Mouse (Mus musculus) megakaryocyte, embryonic 14.5 days (primary cell): ENCODE measurements around the gene Epor. TPM values are rescaled to one million over a fixed set of nuclear protein-coding genes. Genes with fewer than 3 reads are reported as not detected.
A peak's percentile ranks its signal among the peaks of the same experiment; 100 is the strongest.

Source experiments
- H3K27me3 ChIP-seq: replicated peaks from 2 replicates; pipeline ENCODE3; 2012; ENCODE audit warnings: inconsistent platforms
- H3K36me3 ChIP-seq: replicated peaks from 2 replicates; pipeline ENCODE3; 2012; ENCODE audit warnings: low read length, inconsistent platforms, mixed read lengths
- H3K4me1 ChIP-seq: 2 replicates; pipeline ENCODE4 v1.6.1; 2012; ENCODE audit warnings: inconsistent platforms
- H3K4me3 ChIP-seq: replicated peaks from 2 replicates; pipeline ENCODE3; 2012; ENCODE audit warnings: moderate library complexity, mild to moderate bottlenecking, inconsistent platforms
- H3K9me3 ChIP-seq: 2 replicates; pipeline ENCODE4 v1.6.1; 2012; ENCODE audit warnings: inconsistent platforms
- FLI1 ChIP-seq: IDR thresholded peaks from 2 replicates; pipeline ENCODE4 v1.6.1; 2012; ENCODE audit warnings: low read length, inconsistent platforms, mixed read lengths
- GATA1 ChIP-seq: IDR thresholded peaks from 3 replicates; pipeline ENCODE4 v1.6.1; 2012; ENCODE audit warnings: mixed read lengths, low read length, inconsistent platforms, borderline replicate concordance
- polyA plus RNA-seq: library from polyadenylated mRNA; stranded (reverse); fragments of >175 nt; gene quantifications from 2 replicates; pipeline ENCODE4 v1.2.3, GENCODE M21; 2012; ENCODE audit warnings: low replicate concordance; ENCODE audit not compliant: insufficient read depth

Gene Epor
- polyA plus RNA-seq, 1 experiment = 171 TPM

DNA sequence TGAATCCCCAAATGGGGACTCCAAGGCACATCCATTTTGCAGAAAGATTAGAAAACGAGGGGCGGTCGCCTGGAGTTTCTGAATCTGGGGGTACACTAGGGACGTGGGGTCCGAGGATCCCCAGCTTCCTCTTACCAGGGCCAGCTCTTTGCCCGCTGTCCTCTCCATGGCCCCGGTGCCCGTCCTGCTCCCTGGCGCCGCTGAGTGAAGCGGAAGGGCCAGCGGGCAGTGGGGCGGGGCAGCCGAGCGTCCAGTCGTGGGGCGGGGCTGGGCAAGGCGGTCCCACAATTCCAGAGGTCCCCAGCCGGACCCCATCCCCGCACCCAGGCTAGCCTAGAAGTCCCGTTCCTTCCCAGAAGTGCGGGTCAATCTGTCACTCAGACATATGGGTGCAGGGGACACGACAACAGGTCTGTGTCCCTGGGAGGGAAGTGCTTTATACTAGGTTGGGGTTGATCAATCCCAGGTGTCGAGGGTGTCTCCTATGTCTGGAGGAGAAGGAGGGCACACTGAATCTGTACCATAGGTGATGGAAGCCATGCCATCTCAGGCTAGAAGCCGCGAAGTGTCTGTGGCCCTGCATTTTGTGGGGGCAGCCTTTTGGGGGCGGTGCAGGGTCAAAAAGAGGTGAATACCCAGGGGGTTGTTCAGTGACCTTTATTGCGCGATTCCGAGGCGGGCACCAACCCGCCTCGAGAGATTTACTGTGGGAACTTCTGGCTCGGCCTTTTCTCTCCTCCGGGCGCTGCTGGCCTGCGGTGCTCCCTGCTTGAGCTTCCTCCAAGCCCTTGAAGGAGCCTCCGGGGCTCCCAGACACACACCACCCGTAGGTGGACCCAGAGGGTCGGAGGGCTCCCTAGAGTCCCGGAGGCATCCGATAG lies 26.2 kb upstream of the Epor start, which contains the start of gene Rgl3:
Gene Rgl3 (minus strand): TSS at position 217 of the 881 bp plus-strand sequence.
- Histone ChIP-seq H3K4me3 (peak within 1 kb of the TSS; percentile 88), H3K4me1 (peaks cover 28% of the 10 kb centered on the region), H3K9me3 (peaks cover 15% of the 10 kb centered on the region), H3K36me3 (no peaks in the 10 kb centered on the region), H3K27me3 (peaks cover 90% of the 10 kb centered on the region)
- TF ChIP-seq GATA1 = no peak
- no peak for TF ChIP-seq FLI1

DNA sequence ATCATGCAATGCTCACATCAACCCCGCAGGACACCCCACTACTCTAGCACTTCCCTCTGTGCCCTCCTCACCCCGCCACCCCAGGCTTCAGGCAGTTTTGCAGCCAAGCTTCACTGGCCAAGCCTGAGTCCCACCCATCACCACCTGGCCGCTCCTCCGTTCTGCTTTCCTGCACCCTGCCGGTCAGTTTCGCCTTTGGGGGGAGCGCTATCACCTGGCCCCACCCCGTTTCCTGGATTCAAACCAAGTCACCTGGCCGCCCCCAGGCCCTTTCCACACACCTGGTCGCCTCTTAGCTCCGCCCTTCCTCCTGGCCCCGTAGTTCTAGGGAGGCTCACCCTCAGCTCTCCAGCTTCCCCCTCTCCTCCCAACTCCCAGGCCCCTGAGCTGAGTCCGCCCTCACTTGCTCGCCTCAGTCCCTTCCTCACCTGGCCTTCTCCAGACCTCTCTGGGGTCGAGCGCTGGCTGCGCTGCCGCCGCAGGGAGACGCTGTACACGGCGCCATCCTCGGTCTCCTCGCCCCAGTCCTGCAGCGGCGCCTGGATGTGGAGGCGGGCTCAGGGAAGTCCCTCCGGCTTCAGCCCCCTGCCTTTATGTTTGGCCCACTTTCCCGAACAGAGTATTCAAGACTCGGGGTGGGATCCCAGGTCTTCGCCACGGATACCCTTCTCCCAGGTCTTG lies 25.3 kb upstream of the Epor start:
- peak overlapping the region; percentile 88 for H3K4me3 ChIP-seq
- peaks cover 6% of the 10 kb centered on the region for H3K9me3 ChIP-seq
- H3K27me3 ChIP-seq = peaks cover 85% of the 10 kb centered on the region
- H3K4me1 ChIP-seq = peaks cover 28% of the 10 kb centered on the region
- no peaks in the 10 kb centered on the region for H3K36me3 ChIP-seq
- TF ChIP-seq FLI1 (no peak), GATA1 (no peak)

DNA sequence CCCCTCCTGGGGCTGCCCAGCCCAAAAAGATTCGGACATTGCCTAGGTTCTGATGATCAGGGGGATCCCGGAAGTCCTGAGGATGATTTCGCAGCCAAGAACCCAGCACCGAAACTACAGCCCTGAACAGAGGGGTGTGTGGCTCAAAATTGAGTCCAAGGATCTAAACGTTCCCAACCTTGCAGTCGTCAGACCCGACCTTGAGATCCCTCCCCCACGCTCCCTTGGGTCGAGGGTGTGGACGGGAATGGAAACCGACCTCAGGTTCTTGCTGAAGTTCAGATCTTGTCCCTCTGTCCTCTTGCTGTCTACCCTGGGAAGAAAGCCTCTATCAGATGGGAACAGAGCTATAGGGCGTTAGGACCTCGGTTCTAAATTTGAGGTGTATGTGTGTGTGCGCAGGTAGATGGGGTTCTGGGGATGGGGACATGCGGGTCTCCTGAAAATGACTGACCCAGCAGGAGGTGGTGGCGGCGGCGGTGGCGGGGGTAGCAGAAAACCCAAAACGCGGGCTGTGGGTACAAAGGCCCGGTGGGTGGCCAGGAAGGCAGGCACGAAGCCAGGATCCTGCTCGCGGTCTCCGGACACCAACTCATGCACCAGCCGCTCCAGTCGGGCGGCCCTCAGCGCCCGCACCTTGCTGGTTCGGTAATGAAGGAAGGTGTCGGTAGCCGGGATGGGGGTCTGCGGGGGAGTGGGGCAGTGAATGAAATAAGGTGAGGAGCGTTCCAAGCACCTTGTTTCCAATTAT lies 24.5 kb upstream of the Epor start:
- H3K9me3 ChIP-seq = peaks cover 3% of the 10 kb centered on the region; the same call in 1 of the 2 replicates
- H3K36me3 ChIP-seq = no peaks in the 10 kb centered on the region
- no peak overlapping the region for H3K4me3 ChIP-seq
- peaks cover 79% of the 10 kb centered on the region for H3K27me3 ChIP-seq
- TF ChIP-seq GATA1 = no peak
- no peak for TF ChIP-seq FLI1
- H3K4me1 ChIP-seq = peaks cover 28% of the 10 kb centered on the region

DNA sequence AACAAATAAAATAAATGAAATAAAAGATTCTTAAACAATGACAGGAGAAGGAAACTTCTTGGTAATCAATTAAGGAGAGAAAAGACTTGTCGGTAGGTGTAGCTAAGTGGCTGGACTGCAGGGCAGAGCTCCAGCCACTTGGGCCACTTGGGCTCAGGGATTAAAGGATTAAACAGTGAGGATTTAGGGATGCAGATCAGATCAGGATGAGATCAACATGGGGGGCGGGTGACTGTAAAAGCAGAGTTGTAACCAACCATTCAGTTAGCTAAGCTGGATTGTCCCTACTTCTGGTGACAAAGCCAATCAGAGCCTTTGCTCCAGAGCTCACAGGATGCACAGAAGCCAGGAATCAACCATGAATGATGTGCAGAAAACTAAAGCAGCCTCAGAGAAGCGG lies 20.6 kb upstream of the Epor start:
- peaks cover 12% of the 10 kb centered on the region for H3K4me1 ChIP-seq
- no peak for TF ChIP-seq GATA1
- no peak for TF ChIP-seq FLI1

DNA sequence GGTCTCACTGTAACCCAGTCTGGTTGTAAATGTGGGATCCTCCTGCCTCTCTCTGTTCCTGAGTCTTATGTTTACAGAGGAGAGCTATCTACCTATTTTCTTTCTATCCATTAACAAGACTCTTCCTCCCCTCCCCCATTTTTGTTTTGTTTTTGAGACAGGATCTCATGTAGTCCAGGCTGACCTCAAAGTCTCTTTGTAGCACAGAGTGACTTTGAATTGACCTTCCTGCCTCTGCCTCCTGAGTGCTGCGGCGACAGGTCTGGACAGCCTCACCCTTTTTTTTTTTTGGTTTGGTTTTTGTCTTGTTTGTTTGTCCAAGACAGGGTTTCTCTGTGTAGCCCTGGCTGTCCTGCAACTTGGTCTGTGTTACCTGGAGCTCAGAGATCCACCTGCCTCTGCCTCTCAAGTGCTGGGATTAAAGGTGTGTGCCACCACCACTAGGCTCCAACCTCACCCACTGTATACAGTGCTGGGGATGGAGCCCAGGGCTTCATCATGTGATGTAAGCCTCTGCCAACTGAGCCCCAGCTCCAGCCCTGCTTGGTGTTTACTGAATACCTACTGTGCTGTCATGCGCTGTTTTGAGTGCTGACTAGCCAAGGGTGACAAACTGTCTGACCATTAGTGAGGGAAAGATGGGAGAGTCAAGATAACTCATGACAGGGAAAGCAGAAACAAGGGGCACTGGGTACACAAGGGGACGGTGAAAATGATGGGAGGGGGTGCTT lies 15.3 kb upstream of the Epor start:
- Histone ChIP-seq H3K36me3 (no peaks in the 10 kb centered on the region), H3K4me3 (no peak overlapping the region), H3K27me3 (peaks cover 68% of the 10 kb centered on the region), H3K4me1 (no peaks in the 10 kb centered on the region; the same call in 1 of the 2 replicates), H3K9me3 (peaks cover 13% of the 10 kb centered on the region)
- no peak for TF ChIP-seq GATA1
- no peak for TF ChIP-seq FLI1

More for the DNA sequence above, 20.6 kb upstream of the Epor start:
- no peaks in the 10 kb centered on the region for H3K36me3 ChIP-seq
- peaks cover 13% of the 10 kb centered on the region for H3K9me3 ChIP-seq
- peaks cover 67% of the 10 kb centered on the region for H3K27me3 ChIP-seq
- H3K4me3 ChIP-seq = no peak overlapping the region

DNA sequence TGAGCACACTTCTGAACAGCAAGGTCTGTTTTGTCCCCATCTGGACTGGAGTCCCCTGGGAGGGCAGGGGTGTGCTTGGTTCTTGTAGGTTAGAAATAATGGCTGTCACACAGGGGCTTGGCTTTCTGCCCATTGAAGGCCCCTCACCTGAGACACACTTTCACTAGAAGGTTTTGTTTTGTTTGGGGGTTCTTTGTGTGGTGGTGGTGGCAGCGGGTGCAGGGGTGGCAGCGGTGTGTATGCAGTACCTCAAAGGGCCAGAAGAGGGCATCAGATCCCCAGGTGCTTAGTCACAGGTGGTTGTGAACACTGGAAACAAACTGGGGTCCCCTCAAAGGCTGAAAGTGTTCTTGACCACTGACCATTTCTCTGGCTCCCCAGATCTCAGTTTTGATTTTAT lies 14.7 kb upstream of the Epor start:
- H3K27me3 ChIP-seq = peaks cover 69% of the 10 kb centered on the region
- TF ChIP-seq FLI1 = no peak
- TF ChIP-seq GATA1 = no peak
- H3K4me1 ChIP-seq = no peaks in the 10 kb centered on the region; the same call in 1 of the 2 replicates
- no peak overlapping the region for H3K4me3 ChIP-seq
- no peaks in the 10 kb centered on the region for H3K36me3 ChIP-seq
- peaks cover 13% of the 10 kb centered on the region for H3K9me3 ChIP-seq

DNA sequence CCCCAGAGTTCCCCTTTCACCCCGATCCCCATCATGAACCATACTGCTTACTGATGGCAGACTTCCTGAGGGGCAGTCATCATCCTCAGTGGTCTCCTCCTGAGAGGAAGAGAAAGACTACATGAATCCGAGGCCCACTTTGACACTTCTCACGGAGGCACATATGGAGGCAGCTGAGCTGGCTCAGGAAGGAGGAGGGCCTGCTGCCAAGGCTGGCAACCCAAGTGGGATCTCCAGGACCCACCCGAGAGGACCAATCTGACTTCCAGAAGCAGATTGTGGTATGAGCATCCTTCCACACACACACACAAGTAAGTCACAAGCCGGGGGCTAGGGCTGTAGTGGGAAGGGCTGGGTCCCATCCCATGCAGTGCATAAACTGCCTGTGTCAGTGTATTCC lies 14.0 kb upstream of the Epor start:
- H3K4me1 ChIP-seq = no peaks in the 10 kb centered on the region; the same call in 1 of the 2 replicates
- H3K4me3 ChIP-seq = no peak overlapping the region
- H3K27me3 ChIP-seq = peaks cover 71% of the 10 kb centered on the region
- peaks cover 12% of the 10 kb centered on the region for H3K9me3 ChIP-seq
- TF ChIP-seq FLI1 = no peak
- TF ChIP-seq GATA1 = no peak
- no peaks in the 10 kb centered on the region for H3K36me3 ChIP-seq

DNA sequence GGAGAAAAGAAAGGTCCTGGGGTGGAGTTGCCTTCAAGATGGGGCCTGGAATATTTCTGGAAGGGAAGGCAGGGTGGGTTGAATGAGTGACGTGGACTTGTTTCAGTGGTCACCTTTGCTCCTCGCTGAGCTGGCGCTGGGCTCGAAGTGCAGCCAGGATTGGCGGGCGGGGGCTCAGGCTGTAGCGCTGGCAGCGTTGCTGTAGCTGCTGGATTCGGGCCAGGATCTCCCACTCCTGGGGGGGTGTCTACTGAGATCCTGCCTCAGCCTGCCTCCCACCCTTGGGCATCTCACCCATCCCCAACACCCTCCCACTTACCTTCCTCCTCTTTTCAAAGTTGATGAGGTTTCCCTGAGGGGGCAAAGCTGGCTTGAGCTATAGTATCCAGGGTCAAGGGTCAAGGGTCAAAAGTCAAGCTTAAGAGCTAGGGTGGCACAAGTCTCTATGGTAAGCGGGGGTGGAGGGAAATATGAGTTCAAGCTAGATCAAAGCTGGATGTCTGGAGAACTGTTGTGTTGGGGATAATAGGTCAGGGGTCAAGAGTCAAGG lies 13.4 kb upstream of the Epor start:
- H3K9me3 ChIP-seq = peaks cover 7% of the 10 kb centered on the region
- H3K36me3 ChIP-seq = no peaks in the 10 kb centered on the region
- peaks cover 71% of the 10 kb centered on the region for H3K27me3 ChIP-seq
- no peak overlapping the region for H3K4me3 ChIP-seq
- H3K4me1 ChIP-seq = no peaks in the 10 kb centered on the region; the same call in 1 of the 2 replicates
- TF ChIP-seq FLI1 (no peak), GATA1 (no peak)

DNA sequence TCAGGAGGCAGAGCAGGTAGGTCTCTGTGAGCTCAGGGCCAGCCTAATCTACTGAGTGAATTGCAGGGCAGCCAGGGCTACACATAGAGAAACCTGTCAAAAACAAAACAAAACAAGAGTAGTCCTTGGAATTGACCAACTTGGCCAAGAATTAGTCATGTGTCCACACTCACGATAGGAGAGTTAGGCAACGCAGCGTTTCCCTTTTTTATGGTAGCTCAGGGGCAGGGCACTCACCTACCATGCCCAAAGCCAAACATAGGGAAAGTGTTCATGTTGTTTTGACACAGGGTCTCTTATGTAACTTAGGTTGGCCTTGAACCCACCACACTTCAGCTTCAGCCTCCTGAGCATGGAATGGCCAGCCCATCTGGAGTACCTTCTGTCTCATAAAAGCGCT lies 6.0 kb upstream of the Epor start:
- H3K9me3 ChIP-seq = no peaks in the 10 kb centered on the region
- H3K36me3 ChIP-seq = no peaks in the 10 kb centered on the region
- no peak overlapping the region for H3K4me3 ChIP-seq
- H3K27me3 ChIP-seq = peaks cover 52% of the 10 kb centered on the region
- peaks cover 21% of the 10 kb centered on the region for H3K4me1 ChIP-seq
- TF ChIP-seq GATA1 (no peak), FLI1 (no peak)
